Mouse (Mus musculus) embryonic fibroblast, embryonic 13.5 days (primary cell): Measurements from ENCODE around the gene Itgb3.

Experiments
- CTCF ChIP-seq: IDR thresholded peaks from 2 replicates; pipeline ENCODE4 v1.5.1; 2011; ENCODE audit warnings: mild to moderate bottlenecking, control low read depth, low read length, moderate library complexity, borderline replicate concordance; ENCODE audit not compliant: insufficient read depth
- POLR2A ChIP-seq: IDR thresholded peaks from 2 replicates; pipeline ENCODE4 v1.6.1; 2011; ENCODE audit warnings: low read depth, mild to moderate bottlenecking, control low read depth, low read length, moderate library complexity

- TF ChIP-seq POLR2A (no peak), CTCF (no peak)
Observed at GRCm38 (mm10) chr11:104637010-104637409, 29.2 kb downstream of the Itgb3 start.
